Comparison of ENCODE assay signal across 8 mouse cellular contexts in the genomic region with DNA sequence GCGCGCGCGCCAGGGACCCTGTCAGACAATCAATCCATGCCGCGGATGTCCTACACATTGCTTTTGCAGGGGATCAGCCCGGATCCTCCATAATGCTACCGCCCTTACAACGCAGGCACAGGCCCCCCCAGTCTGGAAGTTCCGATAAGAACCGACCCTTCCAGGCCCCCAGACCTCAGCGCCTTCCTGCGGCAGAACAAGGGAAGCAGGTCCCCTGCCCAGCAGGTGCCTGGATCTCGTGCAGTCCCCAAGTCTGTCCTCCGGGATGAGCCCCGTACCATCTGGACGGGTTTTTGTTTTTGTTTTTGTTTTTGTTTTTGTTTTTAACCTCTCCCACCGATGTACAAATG. TPM values are rescaled to one million over a fixed set of nuclear protein-coding genes. Genes with fewer than 3 reads are reported as not detected.
DNase-seq lines count a peak whose midpoint lies in the region; ATAC-seq and TF ChIP-seq lines count a peak whose summit lies in the region.

No protein-coding gene starts in this region.

- peak overlapping the region; percentile 78 for H3K4me3 ChIP-seq in left cerebral cortex, adult 2 months
- H3K4me3 ChIP-seq in embryonic facial prominence, embryonic 14.5 days (ENCODE audit: low read depth, low read length), result peak overlapping the region; percentile 64
- H3K4me3 ChIP-seq in hindbrain, postnatal 0 days (ENCODE audit: low read length), result peak overlapping the region; percentile 71
- peak overlapping the region; percentile 10 for H3K4me3 ChIP-seq in myocyte

- intact Hi-C loops in left cerebral cortex, adult 2 months (cut with DNase I), result no loop called here
- intact Hi-C loops in left cerebral cortex, postnatal 10 days (cut with DNase I), result no loop called here

- TF ChIP-seq POLR2A in myocyte (IDR thresholded peaks at IDR 0.05; ENCODE audit: insufficient read length, low read depth), result no peak

- no peaks in the 10 kb centered on the region for H3K79me2 ChIP-seq in myocyte (ENCODE audit: control insufficient read depth, insufficient read depth)

- DNase-seq in left cerebral cortex, adult 2 months (ENCODE audit: extremely low spot score in 1 of 2, low spot score in 2 of 2), result no peak
- DNase-seq in left cerebral cortex, postnatal 10 days (ENCODE audit: extremely low spot score in 1 of 2, low spot score in 2 of 2), result no peak
- no peak for DNase-seq in embryonic facial prominence, embryonic 14.5 days (ENCODE audit: low spot score)
- peak; percentile 34 for DNase-seq in hindbrain, postnatal 0 days (ENCODE audit: low spot score)
- DNase-seq in embryo, embryonic 9.5 days (ENCODE audit: extremely low spot score), result no peak
- no peak for DNase-seq in kidney, postnatal 14 days
- no peak for DNase-seq in urinary bladder, postnatal 36 days (ENCODE audit: low spot score in 2 of 2)

- H3K4me2 ChIP-seq in embryonic facial prominence, embryonic 14.5 days (ENCODE audit: low read depth, low read length), result peak overlapping the region; percentile 90
- H3K4me2 ChIP-seq in hindbrain, postnatal 0 days (ENCODE audit: low read depth, low read length), result peak overlapping the region; percentile 99
- H3K4me2 ChIP-seq in myocyte (ENCODE audit: low read depth), result peak overlapping the region; percentile 70

- H3K9ac ChIP-seq in embryonic facial prominence, embryonic 14.5 days (ENCODE audit: low read depth, low read length), result peak overlapping the region; percentile 66
- peak overlapping the region; percentile 71 for H3K9ac ChIP-seq in hindbrain, postnatal 0 days (replicated peaks; ENCODE audit: low read length)

- H3K4me1 ChIP-seq in embryonic facial prominence, embryonic 14.5 days (ENCODE audit: control insufficient read depth, insufficient read depth, low read length), result 0 out of 2 replicates have a peak, but pooled peaks cover 6% of the 10 kb centered on the region
- peaks cover 11% of the 10 kb centered on the region; the same call in 1 of the 2 replicates for H3K4me1 ChIP-seq in hindbrain, postnatal 0 days (ENCODE audit: insufficient read depth, low read length)

- TF ChIP-seq CTCF in left cerebral cortex, adult 2 months (IDR thresholded peaks at IDR 0.05), result no peak
- 0 out of 2 replicates have a peak, but pooled peaks have one; percentile 8 for TF ChIP-seq CTCF in hindbrain, postnatal 0 days (IDR thresholded peaks at IDR 0.05; ENCODE audit: low read depth)

- peak; percentile 41 for ATAC-seq in embryonic facial prominence, embryonic 14.5 days (ENCODE audit: low read depth)
- no peak for ATAC-seq in hindbrain, postnatal 0 days

- no peaks in the 10 kb centered on the region for H3K9me3 ChIP-seq in embryonic facial prominence, embryonic 14.5 days (ENCODE audit: control insufficient read depth, low read length)
- no peaks in the 10 kb centered on the region for H3K9me3 ChIP-seq in hindbrain, postnatal 0 days (ENCODE audit: low read length)

- WGBS in embryonic facial prominence, embryonic 14.5 days, result 0% methylated on average over 12 of the region's 18 CpGs
- WGBS in hindbrain, postnatal 0 days, result 0% methylated on average over 18 of the region's 18 CpGs

- H3ac ChIP-seq in myocyte (ENCODE audit: control insufficient read depth, insufficient read length), result peak overlapping the region; percentile 10

- no peaks in the 10 kb centered on the region for H3K36me3 ChIP-seq in embryonic facial prominence, embryonic 14.5 days (ENCODE audit: control insufficient read depth, insufficient read depth, low read length)
- no peaks in the 10 kb centered on the region for H3K36me3 ChIP-seq in hindbrain, postnatal 0 days (ENCODE audit: insufficient read depth, low read length)
- H3K36me3 ChIP-seq in myocyte (ENCODE audit: control insufficient read depth, insufficient read depth), result no peaks in the 10 kb centered on the region

- peaks cover 72% of the 10 kb centered on the region for H3K27me3 ChIP-seq in embryonic facial prominence, embryonic 14.5 days (replicated peaks; ENCODE audit: control insufficient read depth, insufficient read depth, low read length)
- no peaks in the 10 kb centered on the region for H3K27me3 ChIP-seq in hindbrain, postnatal 0 days (ENCODE audit: insufficient read depth, low read length)
- no peaks in the 10 kb centered on the region for H3K27me3 ChIP-seq in myocyte (ENCODE audit: control insufficient read depth, insufficient read depth, insufficient read length)

- H3K27ac ChIP-seq in left cerebral cortex, adult 2 months, result 0 out of 2 replicates have a peak overlapping the region, but pooled peaks have one; percentile 40
- H3K27ac ChIP-seq in embryonic facial prominence, embryonic 14.5 days (replicated peaks; ENCODE audit: low read depth, low read length), result no peak overlapping the region
- H3K27ac ChIP-seq in hindbrain, postnatal 0 days, result no peak overlapping the region

TF ChIP-seq in myocyte, 11 proteins besides CTCF, POLR2A, EP300 and RAD21:
- TF ChIP-seq MAX (IDR thresholded peaks at IDR 0.05; ENCODE audit: low read depth) (no peak), TCF12 (IDR thresholded peaks at IDR 0.05; ENCODE audit: insufficient read depth, poor library complexity, severe bottlenecking) (no peak), CEBPB (IDR thresholded peaks at IDR 0.05; ENCODE audit: insufficient read depth, poor library complexity, severe bottlenecking) (no peak), TCF3 (IDR thresholded peaks at IDR 0.05; ENCODE audit: insufficient read length, low read depth) (no peak), E2F4 (IDR thresholded peaks at IDR 0.05; ENCODE audit: insufficient read depth) (no peak), MYOG (IDR thresholded peaks at IDR 0.05; ENCODE audit: control insufficient read depth in 1 of 3, insufficient read depth in 1 of 3, insufficient read length in 2 of 3, low read depth in 2 of 3) (no peak), POLR2AphosphoS2 (IDR thresholded peaks at IDR 0.05; ENCODE audit: insufficient read length, low read depth) (no peak), MYOD1 (IDR thresholded peaks at IDR 0.05; ENCODE audit: control insufficient read depth in 1 of 3, insufficient read length in 2 of 3, low read depth in 2 of 3) (no peak), SRF (IDR thresholded peaks at IDR 0.05; ENCODE audit: control insufficient read depth, insufficient read length, low read depth) (no peak), REST (IDR thresholded peaks at IDR 0.05; ENCODE audit: insufficient read depth, insufficient read length) (no peak), USF1 (IDR thresholded peaks at IDR 0.05; ENCODE audit: low read depth) (no peak)

RNA-seq across cellular contexts. Expression of a gene that starts 0.4 kb away (rescaled TPM):
- total RNA-seq in left cerebral cortex, adult 2 months (2021), result 10 to 100 TPM; 20.2 to 23.2 TPM
- 10 to 100 TPM; 13.3 to 15.7 TPM for total RNA-seq in left cerebral cortex, postnatal 10 days (2021)
- 6.2 and 7.6 TPM in 2 replicates for polyA plus RNA-seq in embryonic facial prominence, embryonic 14.5 days (2014; fragmentation: Nextera tagmentation; extraction: Ambion mirVana)
- 15.7 and 18.9 TPM in 2 replicates for total RNA-seq in hindbrain, postnatal 0 days (2014; rRNA removed)
- 6.4 and 6.6 TPM in 2 replicates for polyA plus RNA-seq in hindbrain, postnatal 0 days (2015; fragmentation: Nextera tagmentation; extraction: Ambion mirVana)
- polyA plus RNA-seq in myocyte (2012; fragmentation: generic; extraction: Trizol), result 0.60 TPM

Comparison
In these comparisons a context has a peak if more than half of its experiments do, and no peak if none do; other contexts are left out.
1. H3K4me3 ChIP-seq: peak in every context shown above with its lines; median percentile 78 in left cerebral cortex, adult 2 months; 71 in hindbrain, postnatal 0 days; 64 in embryonic facial prominence, embryonic 14.5 days; 10 in myocyte.